Mouse (Mus musculus): ENCODE measurements at regions not wholly inside any gene's neighbourhood (a gene's known extent, or its start where the extent isn't known, plus 50 kb on each side); places are given as distances from the start of the nearest gene placed in this dataset.

- 0 out of 2 replicates have a peak, but pooled peaks cover 6% of the 10 kb centered on the region for H3K27me3 ChIP-seq
- H3K4me2 ChIP-seq: no peak overlapping the region
- no peak overlapping the region for H3K4me3 ChIP-seq
- no peaks in the 10 kb centered on the region for H3K9me3 ChIP-seq
- WGBS: 71% methylated on average over 4 of the region's 4 CpGs
- H3K9ac ChIP-seq: no peak overlapping the region
- no peak overlapping the region for H3K27ac ChIP-seq
- no peaks in the 10 kb centered on the region for H3K4me1 ChIP-seq
- H3K36me3 ChIP-seq: no peaks in the 10 kb centered on the region
- no peak for ATAC-seq (ENCODE audit: insufficient number of reproducible peaks, low FRiP score, low TSS enrichment, low read depth)
Observed at GRCm38 (mm10) chrX:163302697-163303096, 246.8 kb downstream of the Grpr start.

- 0 out of 2 replicates have a peak, but pooled peaks cover 6% of the 10 kb centered on the region for H3K27me3 ChIP-seq
- H3K4me2 ChIP-seq: no peak overlapping the region
- no peaks in the 10 kb centered on the region for H3K4me1 ChIP-seq
- H3K9me3 ChIP-seq: no peaks in the 10 kb centered on the region
- H3K27ac ChIP-seq: no peak overlapping the region
- H3K4me3 ChIP-seq: no peak overlapping the region
- no peak overlapping the region for H3K9ac ChIP-seq
- 76% methylated on average over 6 of the region's 6 CpGs for WGBS
- ATAC-seq (ENCODE audit: insufficient number of reproducible peaks, low FRiP score, low TSS enrichment, low read depth): no peak
- H3K36me3 ChIP-seq: no peaks in the 10 kb centered on the region
Observed at GRCm38 (mm10) chrX:163301045-163301444, 248.4 kb downstream of the Grpr start.

DNA sequence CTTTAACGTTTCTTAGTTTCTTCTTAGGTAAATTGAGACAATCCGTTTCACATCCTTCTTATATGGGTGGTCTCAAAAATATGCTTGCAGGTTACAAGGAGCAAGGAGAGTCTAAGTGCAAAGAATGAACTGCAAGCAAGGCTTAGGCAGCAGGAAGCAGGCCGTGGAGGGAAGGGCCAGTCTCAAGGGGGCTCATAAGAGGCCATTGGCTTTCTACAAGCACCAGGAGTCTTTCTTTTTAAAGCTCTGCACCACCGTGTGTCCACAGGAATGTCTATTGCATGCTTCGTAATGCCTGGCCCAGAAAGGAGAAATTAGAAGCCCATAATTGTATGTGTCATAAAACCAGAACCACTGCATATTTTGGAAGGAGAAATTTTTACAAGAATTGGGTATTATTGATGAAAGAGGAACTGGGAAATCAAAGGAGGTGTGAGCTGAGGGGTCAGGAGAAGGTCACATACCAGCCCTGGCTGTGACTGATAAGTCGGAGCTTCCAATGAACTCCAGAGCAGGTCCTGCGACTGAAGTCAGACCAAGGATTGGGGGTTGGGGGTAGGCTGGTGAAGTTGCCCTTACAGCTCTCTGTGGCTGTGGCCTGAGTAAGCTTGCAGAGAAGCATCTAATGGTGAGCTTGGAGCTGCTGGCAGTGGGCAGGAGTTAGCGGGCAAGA lies 252.4 kb downstream of the Grpr start:
- Histone ChIP-seq H3K9ac (no peak overlapping the region), H3K27ac (no peak overlapping the region), H3K27me3 (no peaks in the 10 kb centered on the region), H3K4me3 (no peak overlapping the region), H3K9me3 (no peaks in the 10 kb centered on the region), H3K4me2 (no peak overlapping the region), H3K36me3 (no peaks in the 10 kb centered on the region), H3K4me1 (no peaks in the 10 kb centered on the region)
- ATAC-seq (ENCODE audit: insufficient number of reproducible peaks, low FRiP score, low TSS enrichment, low read depth): 0 out of 2 replicates have a peak, but pooled peaks have one; percentile 40
- 47% methylated on average over 8 of the region's 8 CpGs for WGBS

GRCm38 (mm10) chrX:163261248-163261647 lies 288.2 kb downstream of the Grpr start:
- 93% methylated on average over 2 of the region's 2 CpGs for WGBS
- Histone ChIP-seq H3K27me3 (no peaks in the 10 kb centered on the region; the same call in 1 of the 2 replicates), H3K27ac (no peak overlapping the region), H3K36me3 (no peaks in the 10 kb centered on the region), H3K4me2 (no peak overlapping the region), H3K4me1 (no peaks in the 10 kb centered on the region), H3K4me3 (no peak overlapping the region), H3K9ac (no peak overlapping the region), H3K9me3 (no peaks in the 10 kb centered on the region)
- no peak for ATAC-seq (ENCODE audit: insufficient number of reproducible peaks, low FRiP score, low TSS enrichment, low read depth)

DNA sequence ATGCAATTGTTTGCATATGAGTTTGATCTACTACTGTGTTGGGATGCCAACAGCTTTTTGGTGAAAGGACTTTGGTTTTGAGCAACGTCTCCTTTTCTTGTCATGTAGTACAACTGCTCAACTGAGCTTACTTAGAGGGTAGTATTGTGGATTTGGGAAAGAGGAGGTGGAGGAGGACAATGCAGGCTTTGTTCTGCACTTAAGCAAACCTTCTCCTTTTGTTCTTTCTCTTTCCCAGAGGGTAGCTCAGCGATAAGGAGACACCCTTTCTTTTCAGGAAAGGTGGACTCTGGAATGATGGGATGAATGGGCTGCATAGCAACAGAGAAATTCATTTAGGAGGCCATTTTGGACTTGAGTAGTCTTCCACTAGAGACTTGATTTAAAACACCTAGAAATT lies 288.6 kb upstream of the S100g start:
- WGBS: 63% methylated on average over 2 of the region's 2 CpGs
- no peak overlapping the region for H3K9ac ChIP-seq
- no peak overlapping the region for H3K4me3 ChIP-seq
- no peak overlapping the region for H3K4me2 ChIP-seq
- H3K27ac ChIP-seq: no peak overlapping the region
- ATAC-seq (ENCODE audit: insufficient number of reproducible peaks, low FRiP score, low TSS enrichment, low read depth): no peak
- no peaks in the 10 kb centered on the region for H3K36me3 ChIP-seq
- H3K4me1 ChIP-seq: no peaks in the 10 kb centered on the region
- no peaks in the 10 kb centered on the region for H3K9me3 ChIP-seq
- peaks cover 4% of the 10 kb centered on the region; the same call in 1 of the 2 replicates for H3K27me3 ChIP-seq

- WGBS: 81% methylated on average over 2 of the region's 2 CpGs
- Histone ChIP-seq H3K4me2 (no peak overlapping the region), H3K4me3 (no peak overlapping the region), H3K27me3 (no peaks in the 10 kb centered on the region), H3K36me3 (no peaks in the 10 kb centered on the region), H3K27ac (no peak overlapping the region), H3K9me3 (no peaks in the 10 kb centered on the region), H3K9ac (no peak overlapping the region), H3K4me1 (no peaks in the 10 kb centered on the region)
- no peak for ATAC-seq (ENCODE audit: insufficient number of reproducible peaks, low FRiP score, low TSS enrichment, low read depth)
Observed at GRCm38 (mm10) chrX:163205260-163205659, 240.9 kb upstream of the S100g start.

DNA sequence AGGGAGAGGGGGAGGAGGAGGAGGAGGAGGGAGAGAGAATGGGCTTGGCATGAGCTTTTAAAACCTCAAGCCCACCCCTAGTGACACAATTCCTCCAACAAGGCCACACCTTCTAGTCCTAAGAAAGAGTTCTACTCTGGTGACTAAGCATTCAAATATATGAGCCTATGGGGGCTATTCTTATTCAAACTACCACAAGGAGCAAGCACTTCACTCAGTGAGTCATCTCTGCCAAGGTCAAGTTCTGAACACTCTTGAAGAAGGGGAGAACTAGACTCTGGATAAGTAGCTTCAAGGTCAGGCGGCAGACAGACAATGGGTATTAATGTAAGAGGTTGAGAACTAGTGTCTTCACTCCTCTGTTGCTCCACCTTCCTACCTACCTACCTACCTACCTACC lies 239.0 kb upstream of the S100g start:
- Histone ChIP-seq H3K27me3 (0 out of 2 replicates have a peak, but pooled peaks cover 3% of the 10 kb centered on the region), H3K4me3 (no peak overlapping the region), H3K9ac (no peak overlapping the region), H3K36me3 (no peaks in the 10 kb centered on the region), H3K27ac (no peak overlapping the region), H3K4me1 (no peaks in the 10 kb centered on the region), H3K9me3 (no peaks in the 10 kb centered on the region), H3K4me2 (no peak overlapping the region)
- 85% methylated on average over 1 of the region's 1 CpGs for WGBS
- no peak for ATAC-seq (ENCODE audit: insufficient number of reproducible peaks, low FRiP score, low TSS enrichment, low read depth)

- Histone ChIP-seq H3K27me3 (no peaks in the 10 kb centered on the region), H3K4me3 (no peak overlapping the region), H3K27ac (no peak overlapping the region), H3K9ac (no peak overlapping the region), H3K9me3 (no peaks in the 10 kb centered on the region), H3K4me1 (no peaks in the 10 kb centered on the region), H3K36me3 (no peaks in the 10 kb centered on the region), H3K4me2 (no peak overlapping the region)
- ATAC-seq (ENCODE audit: insufficient number of reproducible peaks, low FRiP score, low TSS enrichment, low read depth): no peak
- WGBS: 97% methylated on average over 3 of the region's 3 CpGs
Observed at GRCm38 (mm10) chrX:163181588-163181987, 217.2 kb upstream of the S100g start.

- ATAC-seq (ENCODE audit: insufficient number of reproducible peaks, low FRiP score, low TSS enrichment, low read depth): no peak
- WGBS: 93% methylated on average over 2 of the region's 2 CpGs
Observed at GRCm38 (mm10) chrX:163164810-163165209, 200.4 kb upstream of the S100g start.

DNA sequence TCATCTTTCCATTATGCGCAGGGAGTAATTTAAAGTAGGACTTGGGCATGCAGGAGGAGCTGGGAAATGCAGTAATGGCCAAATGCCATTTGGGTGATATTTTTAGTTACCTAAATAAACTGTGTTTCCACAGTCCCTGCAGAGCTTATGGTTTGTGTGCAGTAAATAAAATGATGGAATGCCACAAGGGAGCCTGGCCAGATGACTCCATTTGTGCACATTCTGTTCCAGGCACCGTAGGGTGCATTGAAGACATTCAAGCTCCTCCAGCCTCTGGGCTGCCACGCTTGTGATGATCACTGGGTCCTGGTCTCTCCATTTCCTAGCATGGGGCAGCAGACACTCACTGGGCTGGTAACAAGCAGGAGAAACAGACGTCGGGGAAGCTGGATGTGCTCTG lies 190.9 kb upstream of the S100g start:
- no peak overlapping the region for H3K9ac ChIP-seq
- H3K4me3 ChIP-seq: no peak overlapping the region
- ATAC-seq (ENCODE audit: insufficient number of reproducible peaks, low FRiP score, low TSS enrichment, low read depth): no peak
- no peaks in the 10 kb centered on the region for H3K4me1 ChIP-seq
- no peak overlapping the region for H3K27ac ChIP-seq
- 67% methylated on average over 5 of the region's 5 CpGs for WGBS
- no peaks in the 10 kb centered on the region for H3K9me3 ChIP-seq
- H3K36me3 ChIP-seq: no peaks in the 10 kb centered on the region
- H3K27me3 ChIP-seq: peaks cover 4% of the 10 kb centered on the region; the same call in 1 of the 2 replicates
- no peak overlapping the region for H3K4me2 ChIP-seq

More at GRCm38 (mm10) chrX:163164810-163165209, 200.4 kb upstream of the S100g start:
- no peak overlapping the region for H3K4me2 ChIP-seq
- no peaks in the 10 kb centered on the region for H3K4me1 ChIP-seq
- no peak overlapping the region for H3K9ac ChIP-seq
- no peak overlapping the region for H3K4me3 ChIP-seq
- H3K36me3 ChIP-seq: no peaks in the 10 kb centered on the region
- no peak overlapping the region for H3K27ac ChIP-seq
- H3K9me3 ChIP-seq: no peaks in the 10 kb centered on the region
- H3K27me3 ChIP-seq: 0 out of 2 replicates have a peak, but pooled peaks cover 2% of the 10 kb centered on the region

DNA sequence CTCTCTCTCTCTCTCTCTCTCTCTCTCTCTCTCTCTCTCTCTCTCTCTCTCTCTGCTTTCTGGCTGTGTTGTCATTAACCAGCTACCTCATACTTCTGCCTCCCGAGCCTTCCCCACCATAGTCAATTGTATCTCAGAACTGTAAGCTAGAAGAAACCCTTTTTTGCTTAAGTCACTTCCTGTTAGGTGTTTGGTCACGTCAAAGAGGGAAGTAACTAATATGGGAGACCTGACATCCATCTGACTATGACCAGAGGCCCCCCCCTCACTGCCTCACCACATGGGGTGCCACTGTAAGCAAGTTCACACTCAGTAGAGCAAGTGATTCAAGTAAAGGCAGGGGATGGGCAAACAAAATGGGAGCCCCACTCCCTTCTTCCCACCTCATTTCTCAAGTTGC lies 187.6 kb upstream of the S100g start:
- no peak overlapping the region for H3K9ac ChIP-seq
- H3K4me2 ChIP-seq: no peak overlapping the region
- no peaks in the 10 kb centered on the region for H3K36me3 ChIP-seq
- no peak overlapping the region for H3K4me3 ChIP-seq
- 62% methylated on average over 2 of the region's 2 CpGs for WGBS
- peaks cover 4% of the 10 kb centered on the region; the same call in 1 of the 2 replicates for H3K27me3 ChIP-seq
- H3K27ac ChIP-seq: no peak overlapping the region
- no peaks in the 10 kb centered on the region for H3K9me3 ChIP-seq
- no peak for ATAC-seq (ENCODE audit: insufficient number of reproducible peaks, low FRiP score, low TSS enrichment, low read depth)
- H3K4me1 ChIP-seq: no peaks in the 10 kb centered on the region

DNA sequence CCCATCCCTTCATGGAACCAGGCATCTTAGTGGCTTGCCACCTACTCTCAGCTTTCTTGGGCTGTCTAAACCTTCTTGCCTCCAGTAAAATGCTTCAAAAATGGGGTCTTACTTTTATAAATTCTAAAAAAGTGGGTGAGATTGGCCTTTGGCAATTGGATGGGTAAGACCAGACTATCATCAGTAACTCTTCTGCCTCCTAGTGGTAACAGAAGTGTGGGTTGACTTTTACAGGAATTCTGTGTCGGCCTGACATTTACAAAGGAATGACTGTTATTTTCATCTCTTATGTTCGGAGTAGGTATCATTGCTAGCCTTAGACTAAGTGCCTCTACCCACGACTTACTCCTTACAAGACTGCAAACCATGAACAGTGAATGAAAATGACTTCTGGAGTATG lies 180.1 kb upstream of the S100g start:
- H3K36me3 ChIP-seq: no peaks in the 10 kb centered on the region
- no peaks in the 10 kb centered on the region for H3K4me1 ChIP-seq
- WGBS: 61% methylated on average over 3 of the region's 3 CpGs
- no peak for ATAC-seq (ENCODE audit: insufficient number of reproducible peaks, low FRiP score, low TSS enrichment, low read depth)
- H3K4me3 ChIP-seq: no peak overlapping the region
- H3K9me3 ChIP-seq: no peaks in the 10 kb centered on the region
- H3K4me2 ChIP-seq: no peak overlapping the region
- no peak overlapping the region for H3K27ac ChIP-seq
- no peak overlapping the region for H3K9ac ChIP-seq
- H3K27me3 ChIP-seq: no peaks in the 10 kb centered on the region

DNA sequence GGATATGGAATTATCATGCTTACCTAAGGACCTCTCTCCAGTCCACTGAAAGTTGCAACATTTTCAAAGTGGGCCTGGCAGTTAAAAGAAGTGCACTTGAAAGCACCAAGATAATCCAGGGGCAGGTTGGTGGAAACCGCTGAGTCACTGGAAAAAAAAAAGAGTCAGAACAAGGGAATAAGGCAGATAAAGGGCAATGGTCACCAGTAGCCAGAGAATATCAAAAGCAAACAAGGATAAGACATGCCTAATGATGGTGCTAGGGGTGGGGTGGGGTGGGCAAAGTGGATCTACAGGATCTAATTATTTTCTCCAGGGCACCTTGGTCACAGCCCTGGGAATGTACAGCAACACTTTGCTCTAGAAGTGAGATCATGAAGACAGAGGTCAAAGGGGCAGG lies 175.1 kb upstream of the S100g start:
- Histone ChIP-seq H3K27me3 (no peaks in the 10 kb centered on the region; the same call in 1 of the 2 replicates), H3K4me1 (no peaks in the 10 kb centered on the region), H3K9ac (no peak overlapping the region), H3K9me3 (no peaks in the 10 kb centered on the region), H3K27ac (no peak overlapping the region), H3K36me3 (no peaks in the 10 kb centered on the region), H3K4me2 (no peak overlapping the region), H3K4me3 (no peak overlapping the region)
- ATAC-seq (ENCODE audit: insufficient number of reproducible peaks, low FRiP score, low TSS enrichment, low read depth): no peak
- WGBS: 81% methylated on average over 1 of the region's 1 CpGs

Measured in limb, embryonic 15.5 days (tissue).